Mouse (Mus musculus) MEL (cell line): ENCODE data around the gene S100a10. TPM values are rescaled to one million over a fixed set of nuclear protein-coding genes. Genes with fewer than 3 reads are reported as not detected.
A peak's percentile ranks its signal among the peaks of the same experiment; 100 is the strongest.

Experiments used
- DNase-seq: peaks from one replicate; pipeline ENCODE4 v3.0.0; 2011; ENCODE audit warnings: low read depth, low spot score
- H3K27ac ChIP-seq: 2 replicates; pipeline ENCODE4 v1.5.1; 2012; ENCODE audit warnings: low read depth, mild to moderate bottlenecking, control low read depth, low read length, moderate library complexity; ENCODE audit not compliant: control insufficient read depth
- H3K27me3 ChIP-seq, 2 experiments: fragments of 150-350 bp in 1 of 2; sonication (generic) in 1 of 2; 2 replicates each; pipeline ENCODE4 v1.6.1; 2012; ENCODE audit warnings: low read length in 2 of 2, mild to moderate bottlenecking in 2 of 2, improper control_type of control experiment in 1 of 2, moderate library complexity in 1 of 2; ENCODE audit not compliant: insufficient read depth in 2 of 2, control insufficient read depth in 1 of 2
- H3K36me3 ChIP-seq, 2 experiments: 2 replicates each; pipeline ENCODE4 v1.6.1; 2012 to 2014; ENCODE audit warnings: low read length in 2 of 2, improper control_type of control experiment in 1 of 2, inconsistent platforms in 1 of 2, mild to moderate bottlenecking in 1 of 2; ENCODE audit not compliant: insufficient read depth in 2 of 2, control insufficient read depth in 1 of 2
- H3K4me1 ChIP-seq, 2 experiments: fragments of 150-350 bp in 1 of 2; sonication (generic) in 1 of 2; 2 replicates each; pipeline ENCODE4 v1.6.1; 2012; ENCODE audit warnings: low read length in 2 of 2, improper control_type of control experiment in 1 of 2, mild to moderate bottlenecking in 1 of 2; ENCODE audit not compliant: insufficient read depth in 2 of 2, control insufficient read depth in 1 of 2
- H3K4me3 ChIP-seq, 2 experiments: fragments of 150-350 bp in 1 of 2; sonication (generic) in 1 of 2; 2 replicates each; pipeline ENCODE4 v1.5.1; 2012; ENCODE audit warnings: low read depth in 2 of 2, low read length in 2 of 2, mild to moderate bottlenecking in 2 of 2, moderate library complexity in 2 of 2, control low read depth in 1 of 2, improper control_type of control experiment in 1 of 2; ENCODE audit not compliant: control insufficient read depth in 1 of 2, insufficient read depth in 1 of 2
- H3K79me2 ChIP-seq: 2 replicates; pipeline ENCODE4 v1.6.1; 2012; ENCODE audit warnings: mild to moderate bottlenecking, low read length, moderate library complexity; ENCODE audit not compliant: control insufficient read depth, poor library complexity, insufficient read depth
- H3K9ac ChIP-seq: 2 replicates; pipeline ENCODE4 v1.6.1; 2012; ENCODE audit warnings: low read depth, mild to moderate bottlenecking, control low read depth, low read length, moderate library complexity; ENCODE audit not compliant: control insufficient read depth, poor library complexity, severe bottlenecking
- H3K9me3 ChIP-seq: fragments of 150-350 bp; sonication (generic); replicated peaks from 2 replicates; pipeline ENCODE4 v1.6.1; 2012; ENCODE audit warnings: mild to moderate bottlenecking, low read length, improper control_type of control experiment, moderate library complexity; ENCODE audit not compliant: insufficient read depth
- BHLHE40 ChIP-seq: IDR thresholded peaks from 2 replicates; pipeline ENCODE4 v1.6.1; 2012; ENCODE audit warnings: low read depth, mild to moderate bottlenecking, inconsistent platforms, low read length, improper control_type of control experiment, borderline replicate concordance
- CHD2 ChIP-seq: IDR thresholded peaks from 2 replicates; pipeline ENCODE4 v1.6.1; 2011; ENCODE audit warnings: low read length, improper control_type of control experiment
- CTCF ChIP-seq, 3 experiments: IDR thresholded peaks in 2 of 3; conservative IDR thresholded peaks in 1 of 3; 2 replicates each; pipeline ENCODE4 v1.5.1; 2011 to 2012; ENCODE audit warnings: low read length in 3 of 3, low read depth in 2 of 3, mild to moderate bottlenecking in 2 of 3, improper control_type of control experiment in 1 of 3, inconsistent platforms in 1 of 3, mixed read lengths in 1 of 3, moderate library complexity in 1 of 3; ENCODE audit not compliant: control insufficient read depth in 1 of 3, insufficient read depth in 1 of 3, poor library complexity in 1 of 3, severe bottlenecking in 1 of 3
- ETS1 ChIP-seq: IDR thresholded peaks from 2 replicates; pipeline ENCODE4 v1.6.1; 2012; ENCODE audit warnings: low read depth, mild to moderate bottlenecking, inconsistent platforms, low read length, improper control_type of control experiment, moderate library complexity
- HCFC1 ChIP-seq: IDR thresholded peaks from 2 replicates; pipeline ENCODE4 v1.6.1; 2012; ENCODE audit warnings: low read depth, mild to moderate bottlenecking, inconsistent platforms, low read length, improper control_type of control experiment, moderate library complexity
- MAZ ChIP-seq: IDR thresholded peaks from 2 replicates; pipeline ENCODE4 v1.6.1; 2012; ENCODE audit warnings: low read depth, mild to moderate bottlenecking, inconsistent platforms, low read length, improper control_type of control experiment
- MXI1 ChIP-seq: IDR thresholded peaks from 2 replicates; pipeline ENCODE4 v1.6.1; 2011; ENCODE audit warnings: mild to moderate bottlenecking, low read depth, low read length, improper control_type of control experiment
- MYB ChIP-seq: IDR thresholded peaks from 2 replicates; pipeline ENCODE4 v1.6.1; 2011; ENCODE audit warnings: mild to moderate bottlenecking, low read depth, low read length, improper control_type of control experiment
- NELFE ChIP-seq: IDR thresholded peaks from 2 replicates; pipeline ENCODE4 v1.6.1; 2011; ENCODE audit warnings: low read depth, low read length, improper control_type of control experiment
- NRF1 ChIP-seq: IDR thresholded peaks from 2 replicates; pipeline ENCODE4 v1.6.1; 2014; ENCODE audit warnings: low read depth, mild to moderate bottlenecking, inconsistent platforms, low read length, improper control_type of control experiment, moderate library complexity; ENCODE audit not compliant: poor library complexity, insufficient read depth, severe bottlenecking
- POLR2AphosphoS5 ChIP-seq: IDR thresholded peaks from 2 replicates; pipeline ENCODE4 v1.6.1; 2012; ENCODE audit warnings: low read depth, borderline replicate concordance, mild to moderate bottlenecking, inconsistent platforms, low read length, moderate library complexity, mixed read lengths
- SIN3A ChIP-seq: IDR thresholded peaks from 2 replicates; pipeline ENCODE4 v1.6.1; 2012; ENCODE audit warnings: low read length, improper control_type of control experiment, inconsistent platforms
- SMC3 ChIP-seq: IDR thresholded peaks from 2 replicates; pipeline ENCODE4 v1.6.1; 2011; ENCODE audit warnings: low read depth, low read length, improper control_type of control experiment
- TAL1 ChIP-seq: IDR thresholded peaks from 2 replicates; pipeline ENCODE4 v1.6.1; 2012; ENCODE audit warnings: mild to moderate bottlenecking, inconsistent platforms, low read length, moderate library complexity, mixed read lengths
- TBP ChIP-seq: IDR thresholded peaks from 2 replicates; pipeline ENCODE4 v1.8.0; 2011; ENCODE audit warnings: low read depth, low read length, improper control_type of control experiment
- TCF12 ChIP-seq: IDR thresholded peaks from 2 replicates; pipeline ENCODE4 v1.6.1; 2014; ENCODE audit warnings: low read depth, mild to moderate bottlenecking, inconsistent platforms, low read length, improper control_type of control experiment, moderate library complexity
- ZKSCAN1 ChIP-seq: IDR thresholded peaks from 2 replicates; pipeline ENCODE4 v1.6.1; 2012; ENCODE audit warnings: low read depth, mild to moderate bottlenecking, inconsistent platforms, low read length, improper control_type of control experiment, moderate library complexity
- polyA plus RNA-seq, 2 experiments: library from polyadenylated mRNA; stranded (reverse) in 1 of 2; unstranded in 1 of 2; fragments of >175 nt in 1 of 2; fragments of >200 nt in 1 of 2; gene quantifications; 2 replicates each; pipeline versions ENCODE4 v1.2.1 to v1.2.4; 2012; ENCODE audit warnings: low replicate concordance in 2 of 2, low read depth in 1 of 2; ENCODE audit not compliant: insufficient read length in 2 of 2, insufficient read depth in 1 of 2, missing spikeins in 1 of 2
- total RNA-seq: library from RNA; depleted of rRNA; stranded (reverse); fragments of 300-350 nt; gene quantifications from 2 replicates; pipeline ENCODE4 v1.2.3, GENCODE M21; 2012

The S100a10 gene
- total and polyA plus RNA-seq, 3 experiments = 81.1 to 92.5 TPM; not detected in 1

GRCm38 (mm10) chr3:93596632-93597031 is 41.8 kb downstream of the S100a10 start:
- no peak overlapping the region for H3K9ac ChIP-seq
- DNase-seq = no peak
- H3K9me3 ChIP-seq = no peaks in the 10 kb centered on the region; the same call in 1 of the 2 replicates
- no peak overlapping the region for H3K4me3 ChIP-seq
- H3K27me3 ChIP-seq = no peaks in the 10 kb centered on the region
- H3K36me3 ChIP-seq = peaks cover 0 to 11% of the 10 kb centered on the region in 2 experiments; a peak in 2 of 4 replicates
- H3K27ac ChIP-seq = no peak overlapping the region
- H3K79me2 ChIP-seq = no peaks in the 10 kb centered on the region
- H3K4me1 ChIP-seq = peaks cover 0 to 9% of the 10 kb centered on the region in 2 experiments; a peak in 2 of 4 replicates
- TF ChIP-seq BHLHE40 (no peak), NRF1 (no peak), TCF12 (no peak), TBP (no peak), CTCF (IDR thresholded peaks at IDR 0.05 in 2 of 3, conservative IDR thresholded peaks at IDR 0.05 in 1 of 3; ENCODE audit: control insufficient read depth in 1 of 3, insufficient read depth in 1 of 3, low read depth in 2 of 3, low read length in 3 of 3, poor library complexity in 1 of 3, severe bottlenecking in 1 of 3) (no peak), MYB (no peak), SMC3 (no peak), MXI1 (no peak), NELFE (no peak), MAZ (no peak), POLR2AphosphoS5 (no peak), ETS1 (no peak), TAL1 (no peak), CHD2 (no peak), HCFC1 (no peak)

- Histone ChIP-seq H3K9ac (no peak overlapping the region), H3K4me1 (peaks cover 0 to 9% of the 10 kb centered on the region in 2 experiments; a peak in 2 of 4 replicates), H3K36me3 (peaks cover 0 to 11% of the 10 kb centered on the region in 2 experiments; a peak in 2 of 4 replicates), H3K27me3 (no peaks in the 10 kb centered on the region), H3K9me3 (no peaks in the 10 kb centered on the region; the same call in 1 of the 2 replicates), H3K79me2 (no peaks in the 10 kb centered on the region), H3K27ac (peak overlapping the region; percentile 9; the same call in 1 of the 2 replicates), H3K4me3 (no peak overlapping the region)
- peak; percentile 84 for DNase-seq
- TF ChIP-seq SIN3A = 0 out of 2 replicates have a peak, but pooled peaks have one; percentile 8
- TF ChIP-seq ZKSCAN1 = no peak
Measured at GRCm38 (mm10) chr3:93597221-93597913, 42.5 kb downstream of the S100a10 start.
